Mouse (Mus musculus): ENCODE measurements around the gene Gm17545.

Gm17545 gene

GRCm38 (mm10) chr9:22445123-22445522 is 9.0 kb upstream of the Gm17545 start:
- DNase-seq (ENCODE audit: low spot score in 2 of 2): no peak

GRCm38 (mm10) chr9:22447213-22447612 is 6.9 kb upstream of the Gm17545 start:
- DNase-seq (ENCODE audit: low spot score in 2 of 2): no peak

GRCm38 (mm10) chr9:22448420-22448819 is 5.7 kb upstream of the Gm17545 start:
- DNase-seq (ENCODE audit: low spot score in 2 of 2): no peak

- DNase-seq (ENCODE audit: low spot score in 2 of 2): no peak
Observed at GRCm38 (mm10) chr9:22449209-22449608, 4.9 kb upstream of the Gm17545 start.

- no peak for DNase-seq (ENCODE audit: low spot score in 2 of 2)
Observed at GRCm38 (mm10) chr9:22452697-22453096, 1.4 kb upstream of the Gm17545 start.

GRCm38 (mm10) chr9:22453501-22453924 is 577 bp upstream of the Gm17545 start:
- no peak for DNase-seq (ENCODE audit: low spot score in 2 of 2)

GRCm38 (mm10) chr9:22455041-22455440 is 951 bp downstream of the Gm17545 start:
- no peak for DNase-seq (ENCODE audit: low spot score in 2 of 2)

- DNase-seq (ENCODE audit: low spot score in 2 of 2): no peak
Observed at GRCm38 (mm10) chr9:22457142-22457835, 3.2 kb downstream of the Gm17545 start.

GRCm38 (mm10) chr9:22461946-22462345 is 7.9 kb downstream of the Gm17545 start:
- no peak for DNase-seq (ENCODE audit: low spot score in 2 of 2)

GRCm38 (mm10) chr9:22466212-22466611 is 12.1 kb downstream of the Gm17545 start:
- no peak for DNase-seq (ENCODE audit: low spot score in 2 of 2)

- DNase-seq (ENCODE audit: low spot score in 2 of 2): no peak
Observed at GRCm38 (mm10) chr9:22467371-22468169, 13.5 kb downstream of the Gm17545 start.

GRCm38 (mm10) chr9:22468170-22468898 is 14.2 kb downstream of the Gm17545 start:
- peak in 1 of 2 experiments; percentile 26 for DNase-seq (ENCODE audit: low spot score in 2 of 2)

- no peak for DNase-seq (ENCODE audit: low spot score in 2 of 2)
Observed at GRCm38 (mm10) chr9:22468899-22469259, 14.8 kb downstream of the Gm17545 start.

GRCm38 (mm10) chr9:22469643-22470042 is 15.6 kb downstream of the Gm17545 start, which contains the start of gene Rp9:
TSS of gene Rp9 (minus strand) at chr9:22469743.
- DNase-seq (ENCODE audit: low spot score in 2 of 2): no peak

GRCm38 (mm10) chr9:22475424-22475868 is 21.4 kb downstream of the Gm17545 start, which contains the start of gene Bbs9:
TSS of gene Bbs9 (plus strand) at chr9:22475715.
- peak; percentile 92 to 95 for DNase-seq (ENCODE audit: low spot score in 2 of 2)

- DNase-seq (ENCODE audit: low spot score in 2 of 2): no peak
Observed at GRCm38 (mm10) chr9:22476265-22476664, 22.2 kb downstream of the Gm17545 start.

- DNase-seq (ENCODE audit: low spot score in 2 of 2): no peak
Observed at GRCm38 (mm10) chr9:22478946-22479345, 24.9 kb downstream of the Gm17545 start.

- DNase-seq (ENCODE audit: low spot score in 2 of 2): no peak
Observed at GRCm38 (mm10) chr9:22483866-22484561, 29.9 kb downstream of the Gm17545 start.

- no peak for DNase-seq (ENCODE audit: low spot score in 2 of 2)
Observed at GRCm38 (mm10) chr9:22484562-22485308, 30.6 kb downstream of the Gm17545 start.

- no peak for DNase-seq (ENCODE audit: low spot score in 2 of 2)
Observed at GRCm38 (mm10) chr9:22486211-22486610, 32.1 kb downstream of the Gm17545 start.

GRCm38 (mm10) chr9:22488963-22489362 is 34.9 kb downstream of the Gm17545 start:
- no peak for DNase-seq (ENCODE audit: low spot score in 2 of 2)
